Mouse (Mus musculus): ENCODE results near the gene Ybx2. TPM values are rescaled to one million over a fixed set of nuclear protein-coding genes. Genes with fewer than 3 reads are reported as not detected.
"Not testable (repeated sequence)": the region's sequence is repeated elsewhere in the genome, so short reads cannot be mapped to it uniquely, and the experiment has no call there.

Gene Ybx2
- polyA plus RNA-seq, 1 experiment from 2014 or later = 3.3 TPM

DNA sequence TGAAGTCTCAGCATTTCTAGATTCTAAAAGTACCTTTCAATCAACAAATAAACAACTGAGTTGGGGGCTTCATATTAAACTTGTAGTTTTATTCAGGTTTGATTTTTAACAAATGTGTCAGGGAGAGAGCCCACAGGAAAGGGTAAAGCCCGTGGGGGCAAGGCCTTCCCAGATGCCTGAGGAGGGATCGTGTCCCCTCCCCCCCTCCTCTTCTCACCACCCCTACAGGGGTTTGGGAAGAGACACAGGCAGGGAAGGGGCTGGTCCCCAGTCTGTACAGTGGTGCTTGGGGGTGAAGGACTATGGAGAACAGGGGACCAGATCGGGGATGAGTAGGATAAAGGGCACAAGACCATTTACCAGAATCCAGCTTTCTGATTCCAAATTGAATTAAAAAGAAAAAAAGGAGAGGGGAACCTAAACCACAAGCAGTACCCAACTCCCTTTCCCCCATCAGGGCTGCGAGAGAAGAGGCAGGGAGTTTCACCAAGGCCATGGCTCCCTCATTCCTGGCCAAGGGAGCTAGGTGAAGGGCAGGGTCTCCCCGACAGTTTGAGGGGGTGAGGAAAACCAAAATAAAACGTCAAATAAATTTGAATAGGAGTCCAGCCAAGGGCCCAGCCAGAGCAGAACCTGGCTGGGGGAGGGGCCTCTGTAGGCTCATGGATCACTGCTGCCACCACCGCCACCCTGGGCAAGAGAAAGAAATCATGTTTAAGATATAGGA, 18.8 kb upstream of the Ybx2 start:
- WGBS = 58% methylated on average over 7 of the region's 7 CpGs
- not testable (repeated sequence) for H3K9ac ChIP-seq; H3K27ac ChIP-seq; H3K27me3 ChIP-seq (replicated peaks); H3K9me3 ChIP-seq; H3K4me2 ChIP-seq; H3K4me3 ChIP-seq (replicated peaks); ATAC-seq (ENCODE audit: insufficient read depth, low FRiP score, low read depth)
- H3K4me1 ChIP-seq = peaks cover 30% of the 10 kb centered on the region
- peaks cover 42% of the 10 kb centered on the region for H3K36me3 ChIP-seq

GRCm38 (mm10) chr11:69917379-69917948, 18.1 kb upstream of the Ybx2 start:
- H3K4me3 ChIP-seq (replicated peaks) = no peak overlapping the region
- no peak overlapping the region for H3K27ac ChIP-seq
- H3K27me3 ChIP-seq (replicated peaks) = no peaks in the 10 kb centered on the region
- H3K4me1 ChIP-seq = peaks cover 30% of the 10 kb centered on the region
- no peak overlapping the region for H3K9ac ChIP-seq
- H3K4me2 ChIP-seq = no peak overlapping the region
- H3K36me3 ChIP-seq = peaks cover 36% of the 10 kb centered on the region
- ATAC-seq (ENCODE audit: insufficient read depth, low FRiP score, low read depth) = no peak
- 80% methylated on average over 8 of the region's 8 CpGs for WGBS
- no peaks in the 10 kb centered on the region for H3K9me3 ChIP-seq

DNA sequence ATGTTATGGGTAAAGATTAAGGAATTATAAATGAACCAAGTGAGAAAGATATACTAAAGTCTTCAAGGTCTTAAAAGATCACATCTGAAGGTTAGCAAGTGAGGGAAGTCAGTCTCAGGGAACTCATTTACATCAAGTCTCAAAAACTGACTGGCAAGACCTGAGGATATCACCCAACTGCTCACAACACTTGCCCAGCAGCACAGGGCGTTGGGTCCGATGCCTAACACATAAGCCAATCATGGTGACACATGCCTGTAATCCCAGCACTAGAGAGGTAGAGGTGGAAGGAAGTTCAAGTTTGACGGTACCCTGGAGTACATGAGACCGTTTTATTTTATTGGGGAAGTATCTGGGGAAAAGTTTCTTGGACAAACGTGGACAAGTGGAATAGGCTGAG, 17.5 kb upstream of the Ybx2 start:
- Histone ChIP-seq H3K9ac (no peak overlapping the region), H3K27ac (no peak overlapping the region), H3K4me1 (peaks cover 32% of the 10 kb centered on the region), H3K27me3 (replicated peaks) (no peaks in the 10 kb centered on the region), H3K36me3 (peaks cover 32% of the 10 kb centered on the region), H3K4me3 (replicated peaks) (no peak overlapping the region), H3K9me3 (no peaks in the 10 kb centered on the region), H3K4me2 (no peak overlapping the region)
- ATAC-seq (ENCODE audit: insufficient read depth, low FRiP score, low read depth) = no peak
- 84% methylated on average over 5 of the region's 5 CpGs for WGBS

- peak overlapping the region; percentile 85 for H3K4me2 ChIP-seq
- peak overlapping the region; percentile 97; the same call in 1 of the 2 replicates for H3K27ac ChIP-seq
- H3K9ac ChIP-seq = no peak overlapping the region
- H3K27me3 ChIP-seq (replicated peaks) = no peaks in the 10 kb centered on the region
- peaks cover 32% of the 10 kb centered on the region for H3K36me3 ChIP-seq
- H3K4me1 ChIP-seq = peaks cover 28% of the 10 kb centered on the region
- WGBS = 81% methylated on average over 9 of the region's 9 CpGs
- ATAC-seq (ENCODE audit: insufficient read depth, low FRiP score, low read depth) = no peak
- no peaks in the 10 kb centered on the region for H3K9me3 ChIP-seq
- H3K4me3 ChIP-seq (replicated peaks) = peak overlapping the region; percentile 91
Observed at GRCm38 (mm10) chr11:69919053-69919452, 16.5 kb upstream of the Ybx2 start.

DNA sequence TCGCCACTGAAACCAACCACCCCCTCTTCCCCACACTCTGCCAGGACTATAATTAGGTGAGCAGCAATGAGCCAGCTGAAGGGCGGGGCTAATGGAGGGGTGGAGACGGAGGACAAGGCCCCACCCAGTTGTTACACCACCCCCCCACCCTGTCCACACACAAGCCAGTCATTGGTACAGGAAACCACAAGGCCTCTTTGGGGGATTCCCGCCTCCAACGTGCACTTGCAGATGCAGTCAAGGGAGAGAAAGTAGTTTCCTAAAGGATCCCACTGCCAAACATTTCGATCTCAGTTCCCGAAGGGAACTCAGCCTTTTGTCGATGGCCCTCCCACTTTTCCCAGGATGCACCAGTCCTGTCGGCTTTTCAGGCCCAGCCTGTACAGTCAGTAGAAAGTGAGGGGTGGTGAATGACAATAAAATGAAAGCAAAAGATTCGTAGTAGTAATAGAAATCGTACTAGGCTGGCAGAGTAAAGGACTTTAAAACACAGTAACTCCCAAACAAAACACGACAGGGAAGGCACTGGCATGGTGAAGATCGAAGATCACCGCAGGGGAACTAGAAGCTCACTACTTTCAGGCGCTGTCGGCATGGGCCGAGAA, 15.8 kb upstream of the Ybx2 start:
- H3K27ac ChIP-seq = peak overlapping the region; percentile 97
- ATAC-seq (ENCODE audit: insufficient read depth, low FRiP score, low read depth) = no peak

GRCm38 (mm10) chr11:69920266-69921031, 15.1 kb upstream of the Ybx2 start:
- WGBS = under 1% methylated on average over 56 of the region's 65 CpGs
- Histone ChIP-seq H3K4me3 (replicated peaks) (peak overlapping the region; percentile 91), H3K4me2 (peak overlapping the region; percentile 85), H3K9me3 (no peaks in the 10 kb centered on the region), H3K9ac (peak overlapping the region; percentile 93), H3K27ac (peak overlapping the region; percentile 97), H3K36me3 (peaks cover 28% of the 10 kb centered on the region), H3K4me1 (peaks cover 22% of the 10 kb centered on the region), H3K27me3 (replicated peaks) (no peaks in the 10 kb centered on the region)
- no peak for ATAC-seq (ENCODE audit: insufficient read depth, low FRiP score, low read depth)

More for the DNA sequence above, 15.8 kb upstream of the Ybx2 start:
- WGBS = 1% methylated on average over 17 of the region's 17 CpGs
- Histone ChIP-seq H3K9ac (peak overlapping the region; percentile 93), H3K4me3 (replicated peaks) (peak overlapping the region; percentile 91), H3K36me3 (peaks cover 32% of the 10 kb centered on the region), H3K27me3 (replicated peaks) (no peaks in the 10 kb centered on the region), H3K4me2 (peak overlapping the region; percentile 85), H3K9me3 (no peaks in the 10 kb centered on the region), H3K4me1 (peaks cover 28% of the 10 kb centered on the region)

GRCm38 (mm10) chr11:69921114-69922011, 14.2 kb upstream of the Ybx2 start, which contains the start of gene Eif5a:
TSS of gene Eif5a (minus strand) at chr11:69921958.
- Histone ChIP-seq H3K4me2 (peak within 1 kb of the TSS; percentile 85), H3K27ac (peak within 1 kb of the TSS; percentile 99)

GRCm38 (mm10) chr11:69922012-69922756, 13.4 kb upstream of the Ybx2 start:
- Histone ChIP-seq H3K36me3 (peaks cover 15% of the 10 kb centered on the region), H3K9me3 (no peaks in the 10 kb centered on the region), H3K9ac (peak overlapping the region; percentile 56; the same call in 1 of the 2 replicates), H3K27me3 (replicated peaks) (no peaks in the 10 kb centered on the region), H3K4me1 (peaks cover 13% of the 10 kb centered on the region; the same call in 1 of the 2 replicates), H3K27ac (peak overlapping the region; percentile 99), H3K4me2 (peak overlapping the region; percentile 65), H3K4me3 (replicated peaks) (peak overlapping the region; percentile 91)
- WGBS = 2% methylated on average over 12 of the region's 12 CpGs
- no peak for ATAC-seq (ENCODE audit: insufficient read depth, low FRiP score, low read depth)

More at GRCm38 (mm10) chr11:69921114-69922011, 14.2 kb upstream of the Ybx2 start, which contains the start of gene Eif5a:
- Histone ChIP-seq H3K4me1 (peaks cover 13% of the 10 kb centered on the region; the same call in 1 of the 2 replicates), H3K36me3 (peaks cover 19% of the 10 kb centered on the region), H3K9ac (peak within 1 kb of the TSS; percentile 93), H3K27me3 (replicated peaks) (no peaks in the 10 kb centered on the region), H3K4me3 (replicated peaks) (peak within 1 kb of the TSS; percentile 91), H3K9me3 (no peaks in the 10 kb centered on the region)
- under 1% methylated on average over 78 of the region's 78 CpGs for WGBS
- ATAC-seq (ENCODE audit: insufficient read depth, low FRiP score, low read depth) = peak; percentile 94

GRCm38 (mm10) chr11:69922796-69923195, 12.8 kb upstream of the Ybx2 start:
- Histone ChIP-seq H3K9me3 (no peaks in the 10 kb centered on the region), H3K4me2 (peak overlapping the region; percentile 65; the same call in 1 of the 2 replicates), H3K9ac (no peak overlapping the region), H3K36me3 (peaks cover 9% of the 10 kb centered on the region), H3K4me1 (peaks cover 13% of the 10 kb centered on the region; the same call in 1 of the 2 replicates), H3K27ac (peak overlapping the region; percentile 99; the same call in 1 of the 2 replicates), H3K27me3 (replicated peaks) (no peaks in the 10 kb centered on the region), H3K4me3 (replicated peaks) (no peak overlapping the region)
- no peak for ATAC-seq (ENCODE audit: insufficient read depth, low FRiP score, low read depth)
- WGBS = 63% methylated on average over 3 of the region's 3 CpGs

- Histone ChIP-seq H3K4me1 (0 out of 2 replicates have a peak, but pooled peaks cover 3% of the 10 kb centered on the region), H3K36me3 (no peaks in the 10 kb centered on the region), H3K4me2 (no peak overlapping the region), H3K27ac (no peak overlapping the region), H3K9me3 (no peaks in the 10 kb centered on the region), H3K4me3 (replicated peaks) (no peak overlapping the region), H3K27me3 (replicated peaks) (no peaks in the 10 kb centered on the region), H3K9ac (no peak overlapping the region)
- WGBS = 95% methylated on average over 2 of the region's 2 CpGs
- no peak for ATAC-seq (ENCODE audit: insufficient read depth, low FRiP score, low read depth)
Observed at GRCm38 (mm10) chr11:69927501-69927900, 8.1 kb upstream of the Ybx2 start.
